Mouse (Mus musculus): Measurements from ENCODE around the gene Gm30191. TPM values are rescaled to one million over a fixed set of nuclear protein-coding genes. Genes with fewer than 3 reads are reported as not detected.
A peak's percentile ranks its signal among the peaks of the same experiment; 100 is the strongest.

The Gm30191 gene
- total and polyA plus RNA-seq, 3 experiments, result not detected

GRCm38 (mm10) chr4:134206488-134207053, 40.2 kb upstream of the Gm30191 start:
- dilution Hi-C loops (cut with MboI; ENCODE audit: extremely low pct_ligation_motif_present, extremely low pct_unique_long_range_greater_than_20kb, low sequenced_read_pairs), result no loop called here

GRCm38 (mm10) chr4:134222793-134223600, 23.7 kb upstream of the Gm30191 start:
- TF ChIP-seq JUND (conservative IDR thresholded peaks at IDR 0.05; ENCODE audit: low read depth, low read length) (no peak), ZNF384 (IDR thresholded peaks at IDR 0.05; ENCODE audit: low read depth, low read length) (no peak), CHD1 (IDR thresholded peaks at IDR 0.05; ENCODE audit: low read depth, low read length) (no peak), SMC3 (IDR thresholded peaks at IDR 0.05; ENCODE audit: low read depth, low read length) (no peak), PAX5 (IDR thresholded peaks at IDR 0.05; ENCODE audit: low read length) (no peak), ETS1 (conservative IDR thresholded peaks at IDR 0.05; ENCODE audit: low read depth, low read length) (no peak), JUN (IDR thresholded peaks at IDR 0.05; ENCODE audit: insufficient read depth, low read depth, low read length) (no peak), ZC3H11A (IDR thresholded peaks at IDR 0.05; ENCODE audit: low read depth, low read length) (no peak), POLR2AphosphoS2 (IDR thresholded peaks at IDR 0.05; ENCODE audit: low read depth, low read length) (no peak), SIN3A (IDR thresholded peaks at IDR 0.05; ENCODE audit: low read length) (no peak), ELF1 (IDR thresholded peaks at IDR 0.05; ENCODE audit: low read depth, low read length) (no peak), MAFK (IDR thresholded peaks at IDR 0.05; ENCODE audit: insufficient replicate concordance, low read length) (no peak), RCOR1 (conservative IDR thresholded peaks at IDR 0.05; ENCODE audit: low read depth, low read length) (no peak), NRF1 (IDR thresholded peaks at IDR 0.05; ENCODE audit: low read depth, low read length) (no peak), USF1 (IDR thresholded peaks at IDR 0.05; ENCODE audit: low read depth, low read length) (no peak), HCFC1 (IDR thresholded peaks at IDR 0.05; ENCODE audit: low read depth, low read length) (no peak), MEF2A (IDR thresholded peaks at IDR 0.05; ENCODE audit: borderline replicate concordance, low read depth, low read length) (no peak), POLR2A (IDR thresholded peaks at IDR 0.05; ENCODE audit: low read depth, low read length) (no peak), CHD2 (IDR thresholded peaks at IDR 0.05; ENCODE audit: low read length) (no peak), MYC (IDR thresholded peaks at IDR 0.05; ENCODE audit: low read depth, low read length) (no peak)
- no peak overlapping the region for H3K27ac ChIP-seq (ENCODE audit: insufficient read depth, low read depth)
- H3K9ac ChIP-seq (ENCODE audit: insufficient read depth, low read depth), result no peak overlapping the region
- H3K9me3 ChIP-seq (replicated peaks; ENCODE audit: low read length), result peaks cover 3% of the 10 kb centered on the region
- no peaks in the 10 kb centered on the region for H3K79me2 ChIP-seq (replicated peaks; ENCODE audit: control insufficient read depth, extremely low read depth, insufficient read depth, poor library complexity, severe bottlenecking)
- no peak for DNase-seq (ENCODE audit: extremely low read depth)
- no peak overlapping the region for H3K4me2 ChIP-seq (ENCODE audit: insufficient read depth, low read depth, poor library complexity, severe bottlenecking)
- H3K36me3 ChIP-seq (replicated peaks in 1 of 2; ENCODE audit: control insufficient read depth in 1 of 2, insufficient read depth in 1 of 2, low read length in 1 of 2), result no peaks in the 10 kb centered on the region
- peaks cover 25% of the 10 kb centered on the region for H3K27me3 ChIP-seq (replicated peaks)
- in situ Hi-C loops (cut with MboI; ENCODE audit: low pct_ligation_motif_present, low pct_unique_long_range_greater_than_20kb, low sequenced_read_pairs), result no loop called here
- dilution Hi-C loops (cut with MboI; ENCODE audit: extremely low pct_ligation_motif_present, extremely low pct_unique_long_range_greater_than_20kb, low sequenced_read_pairs), result no loop called here
- no peaks in the 10 kb centered on the region; a peak in 1 of 4 replicates for H3K4me1 ChIP-seq (ENCODE audit: control insufficient read depth in 1 of 2, insufficient read depth in 2 of 2)
- no peak overlapping the region for H3K4me3 ChIP-seq (replicated peaks in 1 of 3; ENCODE audit: low read depth in 2 of 3, low read length in 2 of 3, poor library complexity in 1 of 3)

More at GRCm38 (mm10) chr4:134206488-134207053, 40.2 kb upstream of the Gm30191 start:
- no peak overlapping the region for H3K27ac ChIP-seq (ENCODE audit: insufficient read depth, low read depth)
- H3K36me3 ChIP-seq (replicated peaks in 1 of 2; ENCODE audit: control insufficient read depth in 1 of 2, insufficient read depth in 1 of 2, low read length in 1 of 2), result no peaks in the 10 kb centered on the region
- in situ Hi-C loops (cut with MboI; ENCODE audit: low pct_ligation_motif_present, low pct_unique_long_range_greater_than_20kb, low sequenced_read_pairs), result no loop called here
- H3K4me1 ChIP-seq (ENCODE audit: control insufficient read depth in 1 of 2, insufficient read depth in 2 of 2), result peaks cover 3 to 11% of the 10 kb centered on the region in 2 experiments
- no peak for DNase-seq (ENCODE audit: extremely low read depth)
- no peak overlapping the region for H3K9ac ChIP-seq (ENCODE audit: insufficient read depth, low read depth)
- TF ChIP-seq TBP (conservative IDR thresholded peaks at IDR 0.05; ENCODE audit: low read depth, low read length) (no peak), MAZ (IDR thresholded peaks at IDR 0.05; ENCODE audit: low read depth, low read length) (no peak), SMC3 (IDR thresholded peaks at IDR 0.05; ENCODE audit: low read depth, low read length) (no peak), CHD2 (IDR thresholded peaks at IDR 0.05; ENCODE audit: low read length) (no peak), CTCF (conservative IDR thresholded peaks at IDR 0.05 in 1 of 2, IDR thresholded peaks at IDR 0.05 in 1 of 2; ENCODE audit: low read depth in 2 of 2, low read length in 2 of 2) (no peak), ZC3H11A (IDR thresholded peaks at IDR 0.05; ENCODE audit: low read depth, low read length) (no peak), ZKSCAN1 (IDR thresholded peaks at IDR 0.05; ENCODE audit: borderline replicate concordance, low read depth, low read length) (no peak), MAX (IDR thresholded peaks at IDR 0.05; ENCODE audit: low read length) (no peak), MYC (IDR thresholded peaks at IDR 0.05; ENCODE audit: low read depth, low read length) (no peak), USF1 (IDR thresholded peaks at IDR 0.05; ENCODE audit: low read depth, low read length) (no peak), HCFC1 (IDR thresholded peaks at IDR 0.05; ENCODE audit: low read depth, low read length) (no peak), NELFE (IDR thresholded peaks at IDR 0.05; ENCODE audit: low read depth, low read length) (no peak), NRF1 (IDR thresholded peaks at IDR 0.05; ENCODE audit: low read depth, low read length) (no peak), ETS1 (conservative IDR thresholded peaks at IDR 0.05; ENCODE audit: low read depth, low read length) (no peak), SIN3A (IDR thresholded peaks at IDR 0.05; ENCODE audit: low read length) (no peak), CHD1 (IDR thresholded peaks at IDR 0.05; ENCODE audit: low read depth, low read length) (no peak), TCF12 (IDR thresholded peaks at IDR 0.05; ENCODE audit: low read depth, low read length) (no peak), MAFK (IDR thresholded peaks at IDR 0.05; ENCODE audit: insufficient replicate concordance, low read length) (no peak), ZMIZ1 (IDR thresholded peaks at IDR 0.05; ENCODE audit: low read depth, low read length) (no peak)
- 0 out of 2 replicates have a peak overlapping the region, but pooled peaks have one; percentile 16 for H3K4me2 ChIP-seq (ENCODE audit: insufficient read depth, low read depth, poor library complexity, severe bottlenecking)
- H3K9me3 ChIP-seq (replicated peaks; ENCODE audit: low read length), result peaks cover 5% of the 10 kb centered on the region
- H3K4me3 ChIP-seq (replicated peaks in 1 of 3; ENCODE audit: low read depth in 2 of 3, low read length in 2 of 3, poor library complexity in 1 of 3), result no peak overlapping the region
- H3K27me3 ChIP-seq (replicated peaks), result peaks cover 4% of the 10 kb centered on the region
- no peaks in the 10 kb centered on the region for H3K79me2 ChIP-seq (replicated peaks; ENCODE audit: control insufficient read depth, extremely low read depth, insufficient read depth, poor library complexity, severe bottlenecking)

Measured in CH12.LX (cell line).